Mouse (Mus musculus): ENCODE measurements around the gene Trim10.

DNA sequence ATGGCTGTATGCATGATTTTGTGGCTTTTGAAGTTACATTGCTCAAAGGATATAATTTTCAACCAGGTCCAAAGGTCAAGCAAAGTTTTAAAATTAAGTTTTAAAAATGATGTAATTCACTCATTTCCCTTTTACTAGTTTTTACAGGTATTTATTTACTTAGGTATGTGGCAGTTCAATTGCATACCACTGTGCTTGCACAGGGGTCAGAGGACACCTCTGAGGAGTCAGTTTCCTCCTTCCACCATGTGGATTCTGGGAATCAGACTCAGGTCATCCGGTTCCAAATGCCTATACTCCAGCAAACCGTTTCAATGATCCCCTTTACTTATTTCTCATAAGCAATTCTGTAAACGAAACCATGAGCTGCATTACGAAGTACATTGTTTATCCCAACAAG, 53.3 kb downstream of the Trim10 start:
- no peak for TF ChIP-seq GATA1 (IDR thresholded peaks at IDR 0.05; ENCODE audit: low read length)
- no peak for TF ChIP-seq TAL1 (IDR thresholded peaks at IDR 0.05; ENCODE audit: low read length)

Measured in erythroblast, embryonic 14.5 days (primary cell).